In genomic region chr16:97370258-97370657, GRCm38 (mm10) we compare ENCODE assay signal across 19 mouse cellular contexts. TPM values are rescaled to one million over a fixed set of nuclear protein-coding genes. Genes with fewer than 3 reads are reported as not detected.
DNase-seq lines count a peak whose midpoint lies in the region; ATAC-seq and TF ChIP-seq lines count a peak whose summit lies in the region.
"Had no signal": no experiment of that assay in that cellular context is flagged by ENCODE, and none has a peak within 500 bp of the region (broad histone marks: within the 10 kb centered on the region; RNA-seq: fewer than 3 reads in every experiment).

No protein-coding gene starts in this region.

- no peaks in the 10 kb centered on the region for H3K4me1 ChIP-seq in liver, postnatal 0 days (ENCODE audit: insufficient read depth)
- no peaks in the 10 kb centered on the region for H3K4me1 ChIP-seq in liver, embryonic 12.5 days
- no peaks in the 10 kb centered on the region for H3K4me1 ChIP-seq in intestine, embryonic 15.5 days (replicated peaks)
- H3K4me1 ChIP-seq: limb, embryonic 10.5 days; liver, embryonic 13.5 days; midbrain, embryonic 13.5 days; neural tube, embryonic 13.5 days had no signal

- no peak overlapping the region for H3K4me2 ChIP-seq in liver, postnatal 0 days (ENCODE audit: low read depth, low read length)
- no peak overlapping the region for H3K4me2 ChIP-seq in liver, embryonic 12.5 days
- H3K4me2 ChIP-seq in intestine, embryonic 15.5 days (replicated peaks), result no peak overlapping the region
- H3K4me2 ChIP-seq: heart, embryonic 11.5 days; hindbrain, embryonic 14.5 days; liver, embryonic 13.5 days; midbrain, embryonic 13.5 days; neural tube, embryonic 13.5 days had no signal

- 0 out of 2 replicates have a peak, but pooled peaks have one; percentile 15 for ATAC-seq in liver, postnatal 0 days
- ATAC-seq in liver, embryonic 12.5 days, result no peak
- ATAC-seq in intestine, embryonic 15.5 days, result 0 out of 2 replicates have a peak, but pooled peaks have one; percentile 36
- ATAC-seq: lung, postnatal 0 days; midbrain, embryonic 13.5 days had no signal

- H3K27me3 ChIP-seq in liver, postnatal 0 days (ENCODE audit: insufficient read depth, low read length), result no peaks in the 10 kb centered on the region
- no peaks in the 10 kb centered on the region for H3K27me3 ChIP-seq in liver, embryonic 12.5 days (replicated peaks)
- H3K27me3 ChIP-seq in intestine, embryonic 15.5 days (replicated peaks), result no peaks in the 10 kb centered on the region
- H3K27me3 ChIP-seq: liver, embryonic 13.5 days; midbrain, embryonic 13.5 days; neural tube, embryonic 13.5 days had no signal

- no peak for TF ChIP-seq EP300 in liver, postnatal 0 days (IDR thresholded peaks at IDR 0.05; ENCODE audit: low read depth)

- 68% methylated on average over 4 of the region's 4 CpGs for WGBS in liver, postnatal 0 days (ENCODE audit: insufficient replicate concordance)
- WGBS in liver, embryonic 12.5 days (ENCODE audit: insufficient replicate concordance), result 68% methylated on average over 4 of the region's 4 CpGs
- WGBS in intestine, embryonic 15.5 days, result 60% methylated on average over 4 of the region's 4 CpGs

- TF ChIP-seq CTCF in liver, postnatal 0 days (IDR thresholded peaks at IDR 0.05; ENCODE audit: low read depth), result no peak

- DNase-seq in heart, adult 11 months, result peak; percentile 85
- no peak for DNase-seq in heart, postnatal 36 days
- peak; percentile 29 for DNase-seq in liver, postnatal 0 days
- DNase-seq in ovary, postnatal 14 days (ENCODE audit: low spot score), result peak; percentile 21
- no peak for DNase-seq in layer of hippocampus, adult 9-10 months (ENCODE audit: low spot score)
- DNase-seq: gastrocnemius, adult 2 months; kidney, adult 18-20 months; liver, embryonic 13.5 days; right cerebral cortex, postnatal 25 days; thymus, postnatal 14 days had no signal

- no peaks in the 10 kb centered on the region for H3K9me3 ChIP-seq in liver, postnatal 0 days (ENCODE audit: low read length)
- H3K9me3 ChIP-seq in liver, embryonic 12.5 days (replicated peaks), result no peaks in the 10 kb centered on the region
- H3K9me3 ChIP-seq in intestine, embryonic 15.5 days, result no peaks in the 10 kb centered on the region
- H3K9me3 ChIP-seq: limb, embryonic 10.5 days; liver, embryonic 13.5 days; midbrain, embryonic 13.5 days; neural tube, embryonic 13.5 days had no signal

- H3K9ac ChIP-seq in liver, postnatal 0 days (replicated peaks), result no peak overlapping the region
- no peak overlapping the region for H3K9ac ChIP-seq in liver, embryonic 12.5 days
- no peak overlapping the region for H3K9ac ChIP-seq in intestine, embryonic 15.5 days
- H3K9ac ChIP-seq: hindbrain, embryonic 14.5 days; liver, embryonic 13.5 days; midbrain, embryonic 13.5 days; neural tube, embryonic 13.5 days had no signal

- no peak overlapping the region for H3K4me3 ChIP-seq in liver, postnatal 0 days (ENCODE audit: low read depth, low read length)
- no peak overlapping the region for H3K4me3 ChIP-seq in liver, embryonic 12.5 days
- H3K4me3 ChIP-seq in intestine, embryonic 15.5 days (replicated peaks), result no peak overlapping the region
- H3K4me3 ChIP-seq: gastrocnemius, adult 2 months; limb, embryonic 10.5 days; liver, embryonic 13.5 days; midbrain, embryonic 13.5 days; neural tube, embryonic 13.5 days had no signal

- no peak overlapping the region for H3K27ac ChIP-seq in liver, postnatal 0 days (ENCODE audit: low read depth)
- no peak overlapping the region for H3K27ac ChIP-seq in liver, embryonic 12.5 days
- no peak overlapping the region for H3K27ac ChIP-seq in intestine, embryonic 15.5 days
- H3K27ac ChIP-seq: gastrocnemius, adult 2 months; hindbrain, embryonic 14.5 days; limb, embryonic 10.5 days; liver, embryonic 13.5 days; midbrain, embryonic 13.5 days; neural tube, embryonic 13.5 days had no signal

- intact Hi-C loops in heart, postnatal 36 days (cut with DNase I), result no loop called here

- no peaks in the 10 kb centered on the region for H3K36me3 ChIP-seq in liver, postnatal 0 days (replicated peaks; ENCODE audit: insufficient read depth, low read length)
- no peaks in the 10 kb centered on the region for H3K36me3 ChIP-seq in liver, embryonic 12.5 days
- no peaks in the 10 kb centered on the region for H3K36me3 ChIP-seq in intestine, embryonic 15.5 days
- H3K36me3 ChIP-seq: limb, embryonic 10.5 days; liver, embryonic 13.5 days; midbrain, embryonic 13.5 days; neural tube, embryonic 13.5 days had no signal

RNA-seq across cellular contexts. Expression of gene Bace2, which starts 13.7 kb away (rescaled TPM):
- total RNA-seq in heart, postnatal 36 days (2021), result 10 to 100 TPM; 16.3 to 20.8 TPM
- polyA plus RNA-seq in liver, postnatal 0 days (2015; fragmentation: Nextera tagmentation; extraction: Ambion mirVana), result 9.9 and 11.0 TPM in 2 replicates
- 4.3 and 7.0 TPM in 2 replicates for polyA plus RNA-seq in liver, embryonic 12.5 days (2016; fragmentation: Nextera tagmentation; extraction: Ambion mirVana)
- 13.4 and 13.6 TPM in 2 replicates for polyA plus RNA-seq in intestine, embryonic 15.5 days (2015; fragmentation: Nextera tagmentation; extraction: Ambion mirVana)
- total RNA-seq: megakaryocyte, adult 5-6 weeks had no signal

Comparison
In these comparisons a context has a peak if more than half of its experiments do, and no peak if none do; other contexts are left out.
1. DNase-seq: peak in heart, adult 11 months (single experiment), liver, postnatal 0 days (single experiment) and ovary, postnatal 14 days (single experiment); none in heart, postnatal 36 days (0 of 2) and layer of hippocampus, adult 9-10 months (single experiment).